Mouse (Mus musculus) testis, postnatal 14 days (tissue): ENCODE measurements at regions not wholly inside any gene's neighbourhood (a gene's known extent, or its start where the extent isn't known, plus 50 kb on each side); places are given as distances from the start of the nearest gene placed in this dataset.

ENCODE experiments used
- DNase-seq: peaks from one replicate; pipeline ENCODE4 v3.0.0; 2021; ENCODE audit warnings: low spot score

- no peak for DNase-seq
These were observed 99.9 kb upstream of the Nsun2 start for GRCm38 (mm10) chr13:69433461-69434323.

DNA sequence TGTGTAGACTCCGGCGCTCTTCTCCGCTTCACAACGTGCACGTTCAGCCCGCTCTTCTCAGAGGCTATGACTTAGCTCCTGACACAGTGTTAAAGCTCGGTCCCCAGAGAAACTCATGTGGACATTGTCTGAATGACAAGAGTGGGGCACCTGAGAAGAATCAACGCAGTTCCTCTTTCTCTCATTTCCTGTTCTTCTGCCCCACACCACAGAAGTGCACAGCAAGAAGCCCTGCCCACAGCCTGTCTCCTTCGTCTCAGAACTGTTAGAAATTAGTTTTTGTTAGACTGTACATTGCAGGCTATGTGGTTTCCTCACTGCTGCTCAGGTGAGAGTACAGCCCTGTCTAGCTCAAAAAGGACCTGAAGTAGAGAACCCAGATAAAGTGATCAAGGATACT, 94.1 kb upstream of the Nsun2 start:
- no peak for DNase-seq

GRCm38 (mm10) chr13:69441798-69442197, 91.7 kb upstream of the Nsun2 start:
- no peak for DNase-seq

DNA sequence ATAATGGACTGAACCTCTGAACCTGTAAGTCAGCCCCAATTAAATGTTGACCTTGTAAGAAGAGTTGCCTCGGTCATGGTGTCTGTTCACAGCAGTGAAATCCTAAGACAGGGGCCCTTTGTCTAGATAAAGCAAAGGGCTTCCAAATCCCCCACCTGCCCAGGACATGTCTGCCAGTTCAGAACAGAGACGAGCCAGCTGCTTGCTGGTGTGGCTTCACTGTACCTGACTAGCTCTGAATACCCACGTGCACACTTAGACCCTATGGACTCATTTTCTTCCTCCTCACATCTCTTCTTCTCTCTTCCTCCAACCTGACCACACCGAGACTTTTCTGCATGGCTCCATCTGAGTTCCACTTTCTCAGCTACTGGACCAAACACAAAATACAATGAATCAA, 87.9 kb upstream of the Nsun2 start:
- DNase-seq, result no peak
